ENCODE assay signal across 29 mouse cellular contexts in the genomic region with DNA sequence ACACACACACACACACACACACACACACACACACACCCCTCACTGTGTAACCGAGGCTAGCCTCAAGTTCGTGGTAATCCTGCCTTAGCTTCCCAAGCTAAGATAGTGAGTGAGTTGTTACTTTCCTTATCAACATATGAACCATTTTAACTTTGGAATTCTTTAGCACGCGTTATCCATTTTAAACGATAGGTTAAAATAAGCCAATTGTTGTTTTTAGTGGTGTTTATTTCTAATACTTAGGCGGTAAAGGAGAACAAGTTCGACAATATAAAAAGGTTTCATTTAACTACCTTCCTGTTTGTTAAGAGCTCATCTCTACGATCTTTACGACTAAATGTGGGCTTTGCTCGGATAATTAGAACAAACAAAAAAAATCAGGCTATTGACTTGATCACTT. TPM values are rescaled to one million over a fixed set of nuclear protein-coding genes. Genes with fewer than 3 reads are reported as not detected.
DNase-seq lines count a peak whose midpoint lies in the region; ATAC-seq and TF ChIP-seq lines count a peak whose summit lies in the region.
"Had no signal": no experiment of that assay in that cellular context is flagged by ENCODE, and none has a peak within 500 bp of the region (broad histone marks: within the 10 kb centered on the region; RNA-seq: fewer than 3 reads in every experiment).

No protein-coding gene starts in this region.

- DNase-seq in forebrain, embryonic 10.5 days (ENCODE audit: extremely low spot score, low spot score): peak; percentile 19
- DNase-seq in hindbrain, embryonic 11.5 days (ENCODE audit: low spot score): peak; percentile 45
- peak; percentile 36 for DNase-seq in retina, embryonic 14.5 days (ENCODE audit: low spot score)
- no peak for DNase-seq in retina, postnatal 1 day
- DNase-seq in stomach, postnatal 0 days (ENCODE audit: low spot score): no peak
- DNase-seq: adrenal gland, postnatal 10 days; adrenal gland, postnatal 36 days; B cell, adult 2 months; cerebellum, adult 18-20 months; cerebellum, adult 9-10 months; cerebellum, postnatal 14 days; embryo, embryonic 11 days; gastrocnemius, postnatal 25 days; heart, adult 18-20 months; heart, postnatal 10 days; heart, postnatal 36 days had no signal

- peaks cover 100% of the 10 kb centered on the region for H3K27me3 ChIP-seq in forebrain, embryonic 10.5 days (ENCODE audit: poor library complexity, severe bottlenecking)
- H3K27me3 ChIP-seq in forebrain, embryonic 16.5 days (replicated peaks; ENCODE audit: control insufficient read depth, insufficient read depth, low read length): peaks cover 89% of the 10 kb centered on the region
- H3K27me3 ChIP-seq in hindbrain, embryonic 11.5 days (ENCODE audit: control insufficient read depth, insufficient read depth, low read length): peaks cover 95% of the 10 kb centered on the region
- H3K27me3 ChIP-seq in hindbrain, embryonic 16.5 days (replicated peaks; ENCODE audit: control insufficient read depth, insufficient read depth, low read length): peaks cover 77% of the 10 kb centered on the region
- peaks cover 49% of the 10 kb centered on the region for H3K27me3 ChIP-seq in stomach, postnatal 0 days (ENCODE audit: control insufficient read depth, insufficient read depth, low read length)

- under 1% methylated on average over 10 of the region's 10 CpGs for WGBS in forebrain, embryonic 10.5 days
- 2% methylated on average over 10 of the region's 10 CpGs for WGBS in forebrain, embryonic 16.5 days
- WGBS in hindbrain, embryonic 11.5 days: 2% methylated on average over 10 of the region's 10 CpGs
- 2% methylated on average over 10 of the region's 10 CpGs for WGBS in hindbrain, embryonic 16.5 days
- WGBS in stomach, postnatal 0 days: 3% methylated on average over 10 of the region's 10 CpGs

- no peak overlapping the region for H3K4me2 ChIP-seq in forebrain, embryonic 16.5 days (ENCODE audit: low read length)
- H3K4me2 ChIP-seq in hindbrain, embryonic 11.5 days (replicated peaks; ENCODE audit: low read depth, low read length): no peak overlapping the region
- no peak overlapping the region for H3K4me2 ChIP-seq in hindbrain, embryonic 16.5 days (ENCODE audit: low read length)
- no peak overlapping the region for H3K4me2 ChIP-seq in stomach, postnatal 0 days (replicated peaks; ENCODE audit: low read depth)
- H3K4me2 ChIP-seq: forebrain, embryonic 13.5 days; heart, embryonic 12.5 days; heart, embryonic 15.5 days; hindbrain, embryonic 13.5 days had no signal

- no peaks in the 10 kb centered on the region for H3K36me3 ChIP-seq in forebrain, embryonic 10.5 days (replicated peaks)
- no peaks in the 10 kb centered on the region for H3K36me3 ChIP-seq in forebrain, embryonic 16.5 days (ENCODE audit: control insufficient read depth, insufficient read depth)
- H3K36me3 ChIP-seq in hindbrain, embryonic 11.5 days (ENCODE audit: control insufficient read depth, insufficient read depth, low read length): no peaks in the 10 kb centered on the region
- no peaks in the 10 kb centered on the region for H3K36me3 ChIP-seq in hindbrain, embryonic 16.5 days (ENCODE audit: control insufficient read depth, insufficient read depth, low read length)
- H3K36me3 ChIP-seq in stomach, postnatal 0 days (ENCODE audit: control insufficient read depth, insufficient read depth, low read length): no peaks in the 10 kb centered on the region
- H3K36me3 ChIP-seq: G1E; heart, embryonic 12.5 days; heart, embryonic 15.5 days; hindbrain, embryonic 13.5 days had no signal

- no peak overlapping the region for H3K4me3 ChIP-seq in forebrain, embryonic 10.5 days
- H3K4me3 ChIP-seq in forebrain, embryonic 16.5 days (replicated peaks; ENCODE audit: low read length): no peak overlapping the region
- H3K4me3 ChIP-seq in hindbrain, embryonic 11.5 days (ENCODE audit: low read depth, low read length): no peak overlapping the region
- no peak overlapping the region for H3K4me3 ChIP-seq in hindbrain, embryonic 16.5 days (ENCODE audit: low read length)
- H3K4me3 ChIP-seq in stomach, postnatal 0 days (ENCODE audit: low read depth, low read length): no peak overlapping the region
- H3K4me3 ChIP-seq: forebrain, embryonic 13.5 days; heart, embryonic 12.5 days; heart, embryonic 15.5 days; hindbrain, embryonic 13.5 days had no signal

- no peaks in the 10 kb centered on the region for H3K9me3 ChIP-seq in forebrain, embryonic 10.5 days
- no peaks in the 10 kb centered on the region for H3K9me3 ChIP-seq in forebrain, embryonic 16.5 days (ENCODE audit: control insufficient read depth, low read length)
- no peaks in the 10 kb centered on the region for H3K9me3 ChIP-seq in hindbrain, embryonic 11.5 days (ENCODE audit: control insufficient read depth, low read length)
- 0 out of 2 replicates have a peak, but pooled peaks cover 4% of the 10 kb centered on the region for H3K9me3 ChIP-seq in hindbrain, embryonic 16.5 days (ENCODE audit: control insufficient read depth, low read length)
- no peaks in the 10 kb centered on the region for H3K9me3 ChIP-seq in stomach, postnatal 0 days (ENCODE audit: control insufficient read depth, low read length)
- H3K9me3 ChIP-seq: forebrain, embryonic 13.5 days; G1E; heart, embryonic 12.5 days; heart, embryonic 15.5 days; hindbrain, embryonic 13.5 days had no signal

- TF ChIP-seq CTCF in stomach, postnatal 0 days (IDR thresholded peaks at IDR 0.05; ENCODE audit: low read depth): no peak

- H3K9ac ChIP-seq in forebrain, embryonic 16.5 days (replicated peaks; ENCODE audit: low read depth, low read length): no peak overlapping the region
- no peak overlapping the region for H3K9ac ChIP-seq in hindbrain, embryonic 11.5 days (ENCODE audit: low read depth, low read length)
- H3K9ac ChIP-seq in hindbrain, embryonic 16.5 days (ENCODE audit: low read depth, low read length): no peak overlapping the region
- no peak overlapping the region for H3K9ac ChIP-seq in stomach, postnatal 0 days (ENCODE audit: low read length)
- H3K9ac ChIP-seq: forebrain, embryonic 13.5 days; heart, embryonic 12.5 days; heart, embryonic 15.5 days; hindbrain, embryonic 13.5 days had no signal

- no peak for ATAC-seq in forebrain, embryonic 16.5 days
- no peak for ATAC-seq in hindbrain, embryonic 11.5 days (ENCODE audit: low FRiP score)
- ATAC-seq in hindbrain, embryonic 16.5 days: no peak
- ATAC-seq in stomach, postnatal 0 days (ENCODE audit: low FRiP score, low TSS enrichment): no peak
- ATAC-seq: forebrain, embryonic 13.5 days; hindbrain, postnatal 0 days; inflammation-experienced regulatory T-cells, adult 6 months; intestine, embryonic 16.5 days; Patski had no signal

- no peak for TF ChIP-seq EP300 in stomach, postnatal 0 days (optimal IDR thresholded peaks at IDR 0.05)

- H3K27ac ChIP-seq in forebrain, embryonic 10.5 days: no peak overlapping the region
- H3K27ac ChIP-seq in forebrain, embryonic 16.5 days (ENCODE audit: low read length): no peak overlapping the region
- no peak overlapping the region for H3K27ac ChIP-seq in hindbrain, embryonic 11.5 days (ENCODE audit: low read depth, low read length)
- H3K27ac ChIP-seq in hindbrain, embryonic 16.5 days (ENCODE audit: low read depth, low read length): no peak overlapping the region
- H3K27ac ChIP-seq in stomach, postnatal 0 days (replicated peaks): no peak overlapping the region
- H3K27ac ChIP-seq: forebrain, embryonic 13.5 days; heart, embryonic 15.5 days; hindbrain, embryonic 13.5 days; hindbrain, postnatal 0 days had no signal

- 0 out of 2 replicates have a peak, but pooled peaks cover 3% of the 10 kb centered on the region for H3K4me1 ChIP-seq in forebrain, embryonic 10.5 days
- H3K4me1 ChIP-seq in forebrain, embryonic 16.5 days (replicated peaks; ENCODE audit: control insufficient read depth, insufficient read depth, low read length): no peaks in the 10 kb centered on the region
- H3K4me1 ChIP-seq in hindbrain, embryonic 11.5 days (replicated peaks; ENCODE audit: control insufficient read depth, insufficient read depth, low read length): no peaks in the 10 kb centered on the region
- no peaks in the 10 kb centered on the region for H3K4me1 ChIP-seq in hindbrain, embryonic 16.5 days (ENCODE audit: control insufficient read depth, insufficient read depth, low read depth, low read length)
- H3K4me1 ChIP-seq in stomach, postnatal 0 days (replicated peaks; ENCODE audit: control insufficient read depth, insufficient read depth): no peaks in the 10 kb centered on the region
- H3K4me1 ChIP-seq: forebrain, embryonic 13.5 days; hindbrain, embryonic 13.5 days had no signal

RNA-seq across cellular contexts. Expression of a gene that starts 17.3 kb away (rescaled TPM):
- polyA plus RNA-seq in forebrain, embryonic 10.5 days (2016; fragmentation: Nextera tagmentation; extraction: Ambion mirVana): not detected in 2 replicates
- polyA plus RNA-seq in forebrain, embryonic 16.5 days (2015; fragmentation: Nextera tagmentation; extraction: Ambion mirVana): 0.13 TPM in 1 of 2 replicates, not detected in the other
- polyA plus RNA-seq in hindbrain, embryonic 11.5 days (2014; fragmentation: Nextera tagmentation; extraction: Ambion mirVana): not detected in 2 replicates
- polyA plus RNA-seq in hindbrain, embryonic 16.5 days (2015; fragmentation: Nextera tagmentation; extraction: Ambion mirVana): not detected in 2 replicates
- not detected in 2 replicates for polyA plus RNA-seq in stomach, postnatal 0 days (2015; fragmentation: Nextera tagmentation; extraction: Ambion mirVana)
- polyA plus RNA-seq: embryonic facial prominence, embryonic 11.5 days; embryonic facial prominence, embryonic 14.5 days; forebrain, embryonic 13.5 days; heart, embryonic 12.5 days; heart, embryonic 15.5 days; hindbrain, embryonic 13.5 days; hindbrain, postnatal 0 days; inflammation-experienced regulatory T-cells, adult 6 months had no signal

RNA-seq across cellular contexts. Expression of a gene that starts 43.3 kb away (rescaled TPM):
- not detected in 2 replicates for polyA plus RNA-seq in forebrain, embryonic 10.5 days (2016; fragmentation: Nextera tagmentation; extraction: Ambion mirVana)
- polyA plus RNA-seq in forebrain, embryonic 16.5 days (2015; fragmentation: Nextera tagmentation; extraction: Ambion mirVana): 0.09 and 0.11 TPM in 2 replicates
- 0.07 and 0.12 TPM in 2 replicates for polyA plus RNA-seq in hindbrain, embryonic 11.5 days (2014; fragmentation: Nextera tagmentation; extraction: Ambion mirVana)
- polyA plus RNA-seq in hindbrain, embryonic 16.5 days (2015; fragmentation: Nextera tagmentation; extraction: Ambion mirVana): 0.27 and 0.36 TPM in 2 replicates
- 0.12 and 0.13 TPM in 2 replicates for polyA plus RNA-seq in stomach, postnatal 0 days (2015; fragmentation: Nextera tagmentation; extraction: Ambion mirVana)
- polyA plus RNA-seq: embryonic facial prominence, embryonic 11.5 days; G1E; heart, embryonic 12.5 days; inflammation-experienced regulatory T-cells, adult 6 months had no signal

Comparison
In these comparisons a context has a peak if more than half of its experiments do, and no peak if none do; other contexts are left out.
1. DNase-seq: peak in forebrain, embryonic 10.5 days (single experiment), hindbrain, embryonic 11.5 days (single experiment) and retina, embryonic 14.5 days (single experiment); none in retina, postnatal 1 day (single experiment) and stomach, postnatal 0 days (single experiment).